Mouse (Mus musculus): ENCODE results near the gene Mob3b. TPM values are rescaled to one million over a fixed set of nuclear protein-coding genes. Genes with fewer than 3 reads are reported as not detected.
"Not testable (repeated sequence)": the region's sequence is repeated elsewhere in the genome, so short reads cannot be mapped to it uniquely, and the experiment has no call there.

The Mob3b gene
- polyA plus RNA-seq, 1 experiment from 2014 or later = 9.7 TPM

GRCm38 (mm10) chr4:34963999-34964398 is 193.3 kb downstream of the Mob3b start:
- H3K9me3 ChIP-seq (ENCODE audit: control insufficient read depth, low read length) = no peaks in the 10 kb centered on the region
- H3K36me3 ChIP-seq (ENCODE audit: control insufficient read depth, insufficient read depth, low read length) = no peaks in the 10 kb centered on the region
- H3K27ac ChIP-seq (replicated peaks; ENCODE audit: low read depth, low read length) = no peak overlapping the region
- H3K4me3 ChIP-seq (ENCODE audit: low read depth, low read length) = no peak overlapping the region
- no peaks in the 10 kb centered on the region for H3K4me1 ChIP-seq (ENCODE audit: control insufficient read depth, insufficient read depth, low read length)
- no peak overlapping the region for H3K4me2 ChIP-seq (ENCODE audit: low read depth, severe bottlenecking)
- 88% methylated on average over 13 of the region's 13 CpGs for WGBS
- H3K9ac ChIP-seq (ENCODE audit: low read length) = no peak overlapping the region
- DNase-seq (ENCODE audit: low spot score) = no peak
- no peaks in the 10 kb centered on the region for H3K27me3 ChIP-seq (ENCODE audit: control insufficient read depth, insufficient read depth, low read length)
- no peak for ATAC-seq (ENCODE audit: insufficient number of reproducible peaks, low FRiP score, low TSS enrichment, low read depth)

DNA sequence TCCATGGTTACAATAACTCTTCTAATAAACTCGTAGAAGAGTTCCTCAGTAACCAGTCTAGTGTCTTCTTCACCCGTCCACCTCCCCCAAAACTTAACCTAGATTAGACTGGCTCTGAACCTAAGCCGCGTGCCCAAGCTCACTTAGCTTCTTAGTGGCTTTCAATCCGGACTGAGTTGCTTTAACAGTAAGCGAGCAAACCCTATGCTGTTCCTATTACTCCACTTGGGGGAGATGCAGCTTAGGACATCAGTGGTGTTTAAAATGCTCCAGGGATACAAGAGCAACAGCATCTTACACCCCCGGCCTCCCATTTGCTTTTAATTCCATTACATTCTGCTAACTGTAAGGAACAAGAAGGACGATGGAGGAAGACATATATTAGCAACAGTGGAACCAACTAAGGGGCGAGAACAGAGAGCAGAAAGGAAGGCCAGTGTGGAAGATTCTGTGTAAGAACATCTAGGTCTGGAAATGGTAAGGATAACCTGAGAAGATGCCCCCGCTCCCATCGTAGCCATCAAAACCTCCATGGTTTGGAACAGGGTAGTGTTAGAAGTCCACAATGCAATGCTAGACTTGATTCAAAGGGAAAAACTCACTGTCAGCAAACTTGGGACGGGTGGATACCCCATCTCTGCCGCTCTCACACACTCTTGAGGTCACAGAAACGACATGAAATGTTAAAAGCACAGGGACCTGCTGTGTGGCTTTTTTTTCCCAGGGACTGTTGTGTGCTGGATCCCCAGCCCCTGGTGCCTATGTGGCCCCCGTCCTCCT is 196.3 kb downstream of the Mob3b start:
- 75% methylated on average over 15 of the region's 15 CpGs for WGBS
- Histone ChIP-seq H3K27ac (replicated peaks; ENCODE audit: low read depth, low read length) (no peak overlapping the region), H3K4me2 (ENCODE audit: low read depth, severe bottlenecking) (no peak overlapping the region), H3K4me3 (ENCODE audit: low read depth, low read length) (no peak overlapping the region), H3K9me3 (ENCODE audit: control insufficient read depth, low read length) (no peaks in the 10 kb centered on the region), H3K27me3 (ENCODE audit: control insufficient read depth, insufficient read depth, low read length) (no peaks in the 10 kb centered on the region), H3K4me1 (ENCODE audit: control insufficient read depth, insufficient read depth, low read length) (no peaks in the 10 kb centered on the region), H3K9ac (ENCODE audit: low read length) (no peak overlapping the region), H3K36me3 (ENCODE audit: control insufficient read depth, insufficient read depth, low read length) (no peaks in the 10 kb centered on the region)
- DNase-seq (ENCODE audit: low spot score) (no peak), ATAC-seq (ENCODE audit: insufficient number of reproducible peaks, low FRiP score, low TSS enrichment, low read depth) (no peak)

- H3K9me3 ChIP-seq (ENCODE audit: control insufficient read depth, low read length) = no peaks in the 10 kb centered on the region
- no peaks in the 10 kb centered on the region for H3K4me1 ChIP-seq (ENCODE audit: control insufficient read depth, insufficient read depth, low read length)
- WGBS = 82% methylated on average over 6 of the region's 6 CpGs
- no peak overlapping the region for H3K4me2 ChIP-seq (ENCODE audit: low read depth, severe bottlenecking)
- no peaks in the 10 kb centered on the region for H3K36me3 ChIP-seq (ENCODE audit: control insufficient read depth, insufficient read depth, low read length)
- H3K4me3 ChIP-seq (ENCODE audit: low read depth, low read length) = no peak overlapping the region
- ATAC-seq (ENCODE audit: insufficient number of reproducible peaks, low FRiP score, low TSS enrichment, low read depth) = no peak
- no peak overlapping the region for H3K9ac ChIP-seq (ENCODE audit: low read length)
- H3K27me3 ChIP-seq (ENCODE audit: control insufficient read depth, insufficient read depth, low read length) = no peaks in the 10 kb centered on the region
- no peak for DNase-seq (ENCODE audit: low spot score)
- no peak overlapping the region for H3K27ac ChIP-seq (replicated peaks; ENCODE audit: low read depth, low read length)
These were observed 197.8 kb downstream of the Mob3b start for GRCm38 (mm10) chr4:34959477-34959876.

DNA sequence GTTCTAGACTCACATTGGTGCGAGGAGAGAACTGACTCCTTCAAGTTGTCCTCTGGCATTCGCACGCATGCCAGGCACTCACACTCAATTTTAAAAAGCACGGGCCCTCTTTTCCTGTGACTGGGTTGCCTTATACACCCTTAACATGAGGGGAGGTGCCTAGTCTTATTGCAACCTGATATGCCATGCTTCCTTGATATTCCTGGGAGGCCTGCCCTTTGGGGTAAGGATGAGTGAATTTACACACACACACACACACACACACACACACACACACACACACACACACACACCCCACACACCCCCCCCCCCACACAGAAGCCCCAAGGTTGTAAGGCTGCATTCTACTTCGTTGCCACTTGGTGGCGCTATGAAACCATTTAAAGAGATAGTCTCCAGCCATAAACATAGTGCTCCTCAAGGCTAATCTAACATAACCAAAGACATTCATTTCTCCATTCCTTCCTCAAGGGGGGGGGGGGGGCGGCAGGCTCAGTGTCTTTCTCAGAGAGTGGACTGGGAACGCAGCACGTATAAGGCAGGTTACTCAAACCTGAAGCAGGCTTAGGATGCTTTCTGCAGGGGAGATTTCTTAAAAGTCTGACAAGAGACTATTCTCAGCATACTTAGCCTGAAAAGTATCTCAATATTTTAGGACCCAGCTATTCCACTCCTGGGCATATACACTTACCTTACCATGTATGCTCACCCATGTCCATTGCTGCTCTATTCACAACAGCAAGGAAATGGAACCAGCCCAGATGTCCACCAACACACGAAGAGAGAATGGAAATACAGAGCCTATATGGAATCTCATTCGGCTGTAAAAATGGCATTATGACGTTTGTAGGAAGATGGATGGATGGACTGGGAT is 198.9 kb downstream of the Mob3b start:
- Histone ChIP-seq H3K9me3 (ENCODE audit: control insufficient read depth, low read length) (no peaks in the 10 kb centered on the region), H3K4me3 (ENCODE audit: low read depth, low read length) (no peak overlapping the region), H3K4me2 (ENCODE audit: low read depth, severe bottlenecking) (no peak overlapping the region), H3K36me3 (ENCODE audit: control insufficient read depth, insufficient read depth, low read length) (no peaks in the 10 kb centered on the region), H3K4me1 (ENCODE audit: control insufficient read depth, insufficient read depth, low read length) (no peaks in the 10 kb centered on the region), H3K9ac (ENCODE audit: low read length) (no peak overlapping the region), H3K27ac (replicated peaks; ENCODE audit: low read depth, low read length) (no peak overlapping the region), H3K27me3 (ENCODE audit: control insufficient read depth, insufficient read depth, low read length) (no peaks in the 10 kb centered on the region)
- WGBS = 46% methylated on average over 12 of the region's 12 CpGs
- ATAC-seq (ENCODE audit: insufficient number of reproducible peaks, low FRiP score, low TSS enrichment, low read depth) = peak; percentile 55; the same call in 1 of the 2 replicates
- DNase-seq (ENCODE audit: low spot score) = peak; percentile 29

GRCm38 (mm10) chr4:34953716-34954115 is 203.6 kb downstream of the Mob3b start:
- Histone ChIP-seq H3K9me3 (ENCODE audit: control insufficient read depth, low read length) (no peaks in the 10 kb centered on the region), H3K4me3 (ENCODE audit: low read depth, low read length) (no peak overlapping the region), H3K36me3 (ENCODE audit: control insufficient read depth, insufficient read depth, low read length) (no peaks in the 10 kb centered on the region), H3K27ac (replicated peaks; ENCODE audit: low read depth, low read length) (no peak overlapping the region), H3K4me1 (ENCODE audit: control insufficient read depth, insufficient read depth, low read length) (no peaks in the 10 kb centered on the region), H3K4me2 (ENCODE audit: low read depth, severe bottlenecking) (no peak overlapping the region), H3K27me3 (ENCODE audit: control insufficient read depth, insufficient read depth, low read length) (no peaks in the 10 kb centered on the region), H3K9ac (ENCODE audit: low read length) (no peak overlapping the region)
- ATAC-seq (ENCODE audit: insufficient number of reproducible peaks, low FRiP score, low TSS enrichment, low read depth) (no peak), DNase-seq (ENCODE audit: low spot score) (no peak)
- 78% methylated on average over 10 of the region's 10 CpGs for WGBS

GRCm38 (mm10) chr4:34947181-34947580 is 210.1 kb downstream of the Mob3b start:
- no peak overlapping the region for H3K27ac ChIP-seq (replicated peaks; ENCODE audit: low read depth, low read length)
- H3K36me3 ChIP-seq (ENCODE audit: control insufficient read depth, insufficient read depth, low read length) = no peaks in the 10 kb centered on the region
- H3K9me3 ChIP-seq (ENCODE audit: control insufficient read depth, low read length) = no peaks in the 10 kb centered on the region
- H3K4me3 ChIP-seq (ENCODE audit: low read depth, low read length) = no peak overlapping the region
- H3K4me1 ChIP-seq (ENCODE audit: control insufficient read depth, insufficient read depth, low read length) = no peaks in the 10 kb centered on the region
- H3K27me3 ChIP-seq (ENCODE audit: control insufficient read depth, insufficient read depth, low read length) = no peaks in the 10 kb centered on the region
- DNase-seq (ENCODE audit: low spot score) (no peak), ATAC-seq (ENCODE audit: insufficient number of reproducible peaks, low FRiP score, low TSS enrichment, low read depth) (no peak)
- H3K4me2 ChIP-seq (ENCODE audit: low read depth, severe bottlenecking) = no peak overlapping the region
- H3K9ac ChIP-seq (ENCODE audit: low read length) = no peak overlapping the region

- WGBS = 94% methylated on average over 25 of the region's 25 CpGs
- ATAC-seq (ENCODE audit: insufficient number of reproducible peaks, low FRiP score, low TSS enrichment, low read depth) (no peak), DNase-seq (ENCODE audit: low spot score) (no peak)
- no peaks in the 10 kb centered on the region for H3K27me3 ChIP-seq (ENCODE audit: control insufficient read depth, insufficient read depth, low read length)
- H3K4me3 ChIP-seq (ENCODE audit: low read depth, low read length) = no peak overlapping the region
- H3K4me2 ChIP-seq (ENCODE audit: low read depth, severe bottlenecking) = no peak overlapping the region
- H3K27ac ChIP-seq (replicated peaks; ENCODE audit: low read depth, low read length) = no peak overlapping the region
- H3K9ac ChIP-seq (ENCODE audit: low read length) = no peak overlapping the region
- H3K9me3 ChIP-seq (ENCODE audit: control insufficient read depth, low read length) = no peaks in the 10 kb centered on the region
- no peaks in the 10 kb centered on the region for H3K36me3 ChIP-seq (ENCODE audit: control insufficient read depth, insufficient read depth, low read length)
- H3K4me1 ChIP-seq (ENCODE audit: control insufficient read depth, insufficient read depth, low read length) = no peaks in the 10 kb centered on the region
These were observed 216.2 kb downstream of the Mob3b start for GRCm38 (mm10) chr4:34941046-34941445.

DNA sequence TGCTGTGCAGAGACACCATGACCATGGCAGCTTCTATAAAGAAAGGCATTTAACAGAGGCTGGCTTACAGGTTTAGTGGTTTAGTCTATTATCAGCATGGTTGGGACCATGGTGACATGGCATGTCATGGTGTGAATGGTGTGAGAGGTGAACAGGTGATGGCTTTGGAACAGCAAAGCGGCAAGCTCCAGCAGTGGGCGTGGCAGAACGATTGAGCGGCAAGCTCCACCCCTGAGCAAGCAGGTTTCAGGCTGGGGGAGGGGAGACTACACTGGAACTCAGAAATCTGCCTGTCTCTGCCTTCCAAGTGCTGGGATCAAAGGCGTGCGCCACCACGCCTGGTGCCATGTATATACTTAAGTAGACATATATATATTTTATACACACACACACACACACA is 228.9 kb downstream of the Mob3b start:
- H3K27ac ChIP-seq (replicated peaks; ENCODE audit: low read depth, low read length); H3K4me1 ChIP-seq (ENCODE audit: control insufficient read depth, insufficient read depth, low read length); ATAC-seq (ENCODE audit: insufficient number of reproducible peaks, low FRiP score, low TSS enrichment, low read depth); DNase-seq (ENCODE audit: low spot score); H3K36me3 ChIP-seq (ENCODE audit: control insufficient read depth, insufficient read depth, low read length); H3K4me2 ChIP-seq (ENCODE audit: low read depth, severe bottlenecking); H3K9ac ChIP-seq (ENCODE audit: low read length); H3K4me3 ChIP-seq (ENCODE audit: low read depth, low read length); H3K27me3 ChIP-seq (ENCODE audit: control insufficient read depth, insufficient read depth, low read length); H3K9me3 ChIP-seq (ENCODE audit: control insufficient read depth, low read length): not testable (repeated sequence)
- 74% methylated on average over 7 of the region's 7 CpGs for WGBS
